Mouse (Mus musculus) lung, postnatal 0 days (tissue): ENCODE data around the gene Phf21a.
A peak's percentile ranks its signal among the peaks of the same experiment; 100 is the strongest.

Experiments used
- CTCF ChIP-seq: IDR thresholded peaks from 2 replicates; pipeline ENCODE4 v1.5.1; 2016; ENCODE audit warnings: antibody characterized with exemption, mild to moderate bottlenecking
- EP300 ChIP-seq: IDR thresholded peaks from 2 replicates; pipeline ENCODE4 v1.6.1; 2016; ENCODE audit warnings: antibody characterized with exemption, mild to moderate bottlenecking, control low read depth

DNA sequence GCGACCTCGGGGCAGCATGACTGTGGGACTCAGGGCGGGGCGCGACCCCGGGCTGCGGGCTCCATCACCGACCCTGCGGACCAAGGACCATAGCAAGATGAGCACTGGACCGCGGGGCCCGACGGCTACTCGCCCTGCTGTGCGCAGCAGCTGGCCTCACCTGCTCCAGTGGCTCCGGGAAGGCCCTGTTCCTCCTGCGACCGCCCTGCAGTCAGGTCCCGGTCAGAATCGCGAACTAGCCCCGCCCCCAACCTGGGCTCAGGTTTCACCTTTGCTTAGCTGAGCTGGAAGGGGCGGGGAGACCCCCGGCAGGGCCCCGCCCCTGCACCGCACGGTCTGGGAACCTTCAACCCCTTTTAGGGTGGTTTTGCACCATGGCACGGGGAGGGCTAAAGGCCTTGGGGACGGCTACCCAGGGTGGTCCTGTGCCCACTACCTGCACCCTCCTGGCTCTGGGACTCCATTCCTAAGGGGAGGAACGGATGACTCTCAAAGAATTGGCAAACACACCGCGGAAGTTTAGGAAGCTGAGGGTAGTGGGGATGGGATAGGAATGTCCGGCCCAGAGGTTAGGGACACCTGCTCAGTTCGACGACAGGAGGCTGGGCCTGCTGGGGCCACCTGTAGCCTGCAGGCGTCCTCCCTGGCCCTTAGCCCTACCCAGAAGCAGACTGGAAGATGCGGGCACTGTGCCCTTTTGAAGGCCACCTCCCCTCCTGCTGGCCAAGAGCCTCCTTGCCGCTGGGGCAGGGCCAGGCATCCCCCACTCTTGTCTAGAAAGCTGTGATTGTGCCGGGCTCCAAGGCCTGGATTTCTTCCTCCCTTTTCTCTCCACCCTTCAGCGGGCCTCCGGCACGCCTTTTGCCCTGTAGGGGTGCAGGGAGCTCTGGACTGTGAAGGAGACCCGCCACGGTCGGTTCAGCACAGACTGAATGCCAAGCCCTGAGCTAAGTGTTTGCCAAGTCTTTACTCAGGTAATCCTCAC lies 278.2 kb downstream of the Phf21a start:
- TF ChIP-seq EP300 = 0 out of 2 replicates have a peak, but pooled peaks have one; percentile 18
- TF ChIP-seq CTCF = peak; percentile 44
